Mouse (Mus musculus) spleen, postnatal 10 days (tissue): Measurements from ENCODE around the gene Kcnd3.

Source experiments
- DNase-seq, 2 experiments: peaks; one replicate each; pipeline ENCODE4 v3.0.0; 2021 to 2022; ENCODE audit warnings: low spot score in 2 of 2

Gene Kcnd3

GRCm38 (mm10) chr3:105722510-105722909 is 270.4 kb downstream of the Kcnd3 start:
- DNase-seq = no peak
